Mouse (Mus musculus) frontal cortex, postnatal 36 days (tissue): Measurements from ENCODE around the gene Eif3g.

Experiments
- DNase-seq, 2 experiments: peaks; one replicate each; pipeline ENCODE4 v3.0.0; 2022; ENCODE audit warnings: low spot score in 2 of 2

Gene Eif3g

GRCm38 (mm10) chr9:20898511-20899073 lies at the start of gene Eif3g:
Gene Eif3g, minus strand, starts transcription at chr9:20898623.
- DNase-seq = peak; percentile 84

DNA sequence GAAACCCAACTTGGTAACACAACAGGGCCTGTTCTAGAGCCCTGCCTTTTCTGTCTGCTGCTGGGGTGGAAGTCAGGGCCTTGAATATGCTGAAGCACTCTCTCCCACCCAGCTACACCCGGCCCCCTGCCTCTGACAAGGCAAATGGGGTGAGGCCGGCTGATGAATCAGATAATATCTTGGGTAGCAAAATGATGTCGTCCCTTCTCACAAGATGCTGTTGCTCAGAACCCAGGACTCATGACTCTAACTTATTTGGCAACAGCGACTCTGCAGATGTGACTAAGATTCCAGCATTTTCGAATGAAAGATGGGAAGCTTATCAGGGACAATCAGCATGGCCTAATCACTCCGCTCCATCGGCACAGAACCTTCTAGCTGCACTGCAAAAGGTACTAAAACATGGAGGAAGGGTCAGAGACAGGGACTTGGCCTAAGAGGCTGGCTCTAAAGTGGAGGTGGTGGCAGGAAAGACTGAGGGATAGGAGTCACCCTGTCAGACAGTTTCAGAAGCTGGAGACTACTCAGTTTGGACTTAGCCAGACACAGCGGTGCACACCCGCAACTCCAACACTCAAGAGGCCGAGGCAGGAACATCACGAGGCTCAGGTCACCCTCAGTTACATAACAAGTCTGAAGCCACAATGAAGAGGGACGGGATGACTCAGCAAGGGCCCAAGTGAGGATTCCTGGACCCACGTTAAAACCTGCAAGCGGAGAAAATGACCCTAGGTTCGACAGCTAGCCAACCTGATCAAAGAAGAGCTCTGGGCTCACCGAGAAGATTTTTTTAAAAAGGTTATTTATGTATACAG lies 47.9 kb upstream of the Eif3g start:
- no peak for DNase-seq

DNA sequence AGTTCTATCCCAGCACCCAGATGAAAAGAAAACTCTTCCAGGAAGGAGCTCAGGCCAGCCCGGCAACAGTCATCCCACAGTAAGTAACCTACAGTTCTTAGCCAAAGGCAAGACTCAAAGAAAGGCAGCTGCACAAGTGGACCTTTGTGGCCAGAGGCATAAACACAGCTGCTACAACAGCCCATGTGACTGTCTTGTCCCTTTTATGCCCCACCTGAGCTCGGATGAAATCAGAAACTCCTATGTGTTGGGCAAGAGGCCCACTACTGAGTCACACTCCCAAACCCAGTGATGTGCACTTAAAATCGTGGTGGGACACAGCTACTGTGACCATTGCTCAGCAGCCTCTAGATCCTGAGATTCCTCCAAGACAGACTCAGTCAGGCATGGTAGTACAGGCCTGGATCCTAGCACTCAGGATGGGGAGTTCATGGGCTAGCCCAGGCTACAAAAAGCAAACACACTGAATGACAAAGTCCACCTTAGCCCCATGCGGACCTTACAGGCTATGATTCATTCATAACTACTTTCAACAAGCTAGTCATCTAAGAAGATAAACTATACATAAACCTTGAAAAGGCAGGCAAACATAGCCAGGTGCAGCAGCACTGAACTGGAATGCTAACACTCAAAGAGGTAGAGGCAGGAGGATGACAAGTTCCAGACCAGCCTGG lies 46.4 kb upstream of the Eif3g start:
- DNase-seq = no peak

DNA sequence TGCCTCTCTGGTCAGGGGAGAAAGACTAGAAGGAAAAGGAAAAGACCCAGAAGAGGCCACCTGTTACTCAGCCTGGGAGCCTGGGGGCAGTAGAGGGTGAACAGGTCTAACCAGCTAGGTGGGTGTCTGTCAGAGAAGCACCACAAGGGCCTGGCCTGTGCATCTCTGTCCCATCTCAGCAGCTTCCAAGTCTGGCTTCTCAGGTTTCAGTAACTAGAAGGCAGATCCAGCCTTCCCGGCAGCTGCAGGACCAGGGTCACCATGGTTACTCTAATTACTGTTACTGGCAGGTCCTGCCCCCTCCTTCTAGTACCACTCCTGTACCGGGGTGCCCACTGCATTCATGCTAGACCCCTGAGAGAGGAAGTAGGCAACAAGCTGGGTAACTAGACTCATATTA lies 45.5 kb upstream of the Eif3g start:
- no peak for DNase-seq

DNA sequence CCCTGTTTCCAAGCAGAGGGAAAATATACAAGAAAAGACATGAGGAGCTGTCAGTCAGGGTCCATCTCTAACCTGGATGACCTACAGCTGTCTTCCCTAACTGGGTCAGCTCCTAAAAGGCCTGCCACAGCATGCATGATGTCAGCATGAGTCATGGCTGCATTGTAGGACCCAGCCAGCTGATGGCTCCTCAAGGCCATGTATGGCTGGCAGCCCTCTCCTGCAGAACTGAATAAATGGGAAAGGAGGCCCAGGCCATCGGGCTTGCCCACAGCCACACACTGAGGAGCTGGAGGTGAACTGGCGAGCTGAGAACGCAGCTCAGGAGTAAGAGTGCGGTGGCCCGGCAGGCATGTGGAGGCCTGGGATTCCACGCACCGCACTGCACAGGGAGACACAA lies 45.0 kb upstream of the Eif3g start:
- DNase-seq = no peak

DNA sequence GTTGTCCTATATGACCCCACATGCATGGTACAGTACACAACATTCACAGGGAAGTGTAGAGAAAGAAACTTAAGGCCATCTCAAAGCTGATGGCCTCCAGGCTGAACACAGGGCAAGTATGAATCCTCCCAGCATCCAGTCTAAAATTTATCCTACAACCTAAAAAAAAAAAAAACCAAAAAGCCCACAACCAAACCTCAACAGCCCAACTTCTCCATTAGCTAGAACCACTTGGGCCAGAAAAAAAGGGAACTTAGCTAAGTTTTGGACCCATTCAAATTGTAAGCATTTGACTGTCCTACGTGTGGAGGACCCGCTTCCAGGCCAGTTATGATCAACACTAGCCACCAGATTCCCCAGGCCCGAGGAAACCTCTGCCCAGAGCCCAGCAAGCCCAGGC lies 24.8 kb upstream of the Eif3g start:
- no peak for DNase-seq

GRCm38 (mm10) chr9:20916160-20916559 lies 17.7 kb upstream of the Eif3g start:
- no peak for DNase-seq

DNA sequence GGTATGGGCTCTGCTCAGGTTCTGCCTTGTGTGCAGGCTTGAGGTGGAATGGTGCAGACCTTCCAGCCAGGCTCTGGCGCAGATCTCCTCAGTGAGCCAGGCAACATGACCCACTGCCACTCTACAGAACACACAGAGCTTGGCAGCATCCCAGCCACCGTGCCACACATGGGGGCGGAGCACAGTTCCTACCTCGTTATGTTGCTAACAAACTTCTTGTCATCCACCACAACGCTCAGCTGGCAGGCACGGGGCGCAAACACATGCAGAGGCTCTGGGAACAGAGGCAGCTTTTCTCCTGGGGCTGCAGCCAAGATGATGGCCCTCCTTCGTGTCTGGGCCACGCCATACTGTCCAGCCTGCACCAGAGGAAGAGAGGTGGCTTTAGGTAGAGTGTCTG lies 11.5 kb upstream of the Eif3g start:
- peak; percentile 39 to 41 for DNase-seq

GRCm38 (mm10) chr9:20902174-20902491 lies 3.7 kb upstream of the Eif3g start:
- DNase-seq = no peak

DNA sequence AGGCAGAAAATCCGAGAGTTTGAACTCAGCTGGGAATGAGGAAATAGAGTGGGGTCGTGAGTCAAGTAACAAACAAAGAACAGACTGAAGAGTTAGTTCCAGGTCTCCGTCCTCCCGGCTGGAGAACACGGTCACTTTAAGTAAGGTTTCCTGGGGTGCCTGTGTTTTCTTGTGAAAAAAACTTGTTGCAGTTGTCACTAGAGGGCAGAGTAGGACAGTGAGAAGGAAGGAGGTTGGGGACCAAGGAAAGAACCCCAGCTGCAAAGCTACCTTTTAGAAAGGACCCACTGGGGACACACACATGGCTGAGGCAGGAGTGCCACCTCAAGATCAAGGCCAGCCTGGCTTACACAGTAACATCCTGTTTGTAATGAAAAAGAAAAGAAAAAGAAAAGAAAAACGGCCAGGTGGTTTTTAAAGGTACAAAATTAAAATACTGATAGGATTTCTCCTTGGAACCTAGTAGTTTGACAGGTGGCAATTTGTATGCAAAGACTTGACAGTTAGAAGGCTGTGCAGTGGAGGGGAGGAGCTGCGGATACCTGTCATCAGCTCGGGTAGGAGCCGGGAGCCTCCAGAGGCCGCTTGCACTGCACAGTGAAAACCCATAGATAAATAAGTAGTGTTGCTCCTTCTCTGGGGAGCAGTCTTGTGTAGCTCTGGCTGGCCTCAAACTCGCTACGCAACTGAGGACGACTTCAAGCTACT lies 3.2 kb upstream of the Eif3g start:
- DNase-seq = no peak

DNA sequence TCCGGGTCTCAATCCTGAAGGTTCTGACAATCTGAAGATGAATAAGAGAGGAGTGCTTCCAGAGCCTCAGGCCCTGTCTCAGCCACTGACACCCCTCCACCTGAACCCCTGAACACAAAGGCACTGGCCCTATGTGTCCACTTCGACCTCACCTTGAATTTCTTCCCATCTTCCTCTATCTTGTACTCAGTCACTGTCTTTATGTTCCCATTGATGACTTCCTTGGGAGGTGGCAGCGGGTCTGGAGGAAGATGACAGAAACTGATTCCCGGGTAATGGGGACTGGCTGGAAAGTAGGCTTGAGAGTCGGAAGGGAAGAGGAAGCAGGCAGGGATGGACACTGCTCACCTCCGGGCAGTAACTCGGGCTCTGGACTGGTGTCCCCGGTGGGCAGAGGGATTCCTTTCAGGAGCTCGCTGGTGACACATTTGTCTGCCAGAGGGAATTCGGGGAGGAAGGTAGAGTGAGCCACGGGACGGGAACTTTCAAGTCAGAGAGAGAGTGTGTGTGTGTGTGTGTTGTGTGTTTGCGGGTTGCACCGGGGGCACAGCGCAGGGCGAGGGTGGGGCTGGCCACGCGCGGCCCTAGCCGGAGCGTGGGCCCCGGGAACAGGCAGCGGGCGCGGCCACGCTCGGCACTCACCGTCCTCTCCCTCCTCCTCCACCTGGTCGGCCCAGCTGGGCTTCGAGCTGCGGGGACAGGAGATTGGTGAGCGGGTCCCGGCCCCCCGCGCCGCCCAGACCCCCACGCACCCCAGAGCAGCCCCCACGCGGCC lies 500 bp downstream of the Eif3g start:
- no peak for DNase-seq

DNA sequence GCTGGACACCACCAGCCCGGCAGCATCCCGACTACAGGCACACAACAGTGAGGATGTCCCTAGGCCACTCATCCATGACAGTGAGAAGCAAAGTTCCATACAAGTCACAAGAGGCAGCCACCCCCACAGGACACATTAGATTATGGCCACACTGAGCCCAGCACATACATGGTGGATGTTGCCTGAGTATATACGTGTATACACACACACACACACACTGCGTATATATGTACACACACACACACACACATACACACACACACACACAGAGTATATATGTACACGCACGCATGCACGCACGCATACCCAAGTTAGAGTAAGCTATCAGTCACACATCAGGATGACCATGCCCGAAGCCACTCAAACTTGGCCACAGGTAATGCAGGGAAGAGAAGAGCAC lies 3.0 kb downstream of the Eif3g start:
- DNase-seq = no peak

DNA sequence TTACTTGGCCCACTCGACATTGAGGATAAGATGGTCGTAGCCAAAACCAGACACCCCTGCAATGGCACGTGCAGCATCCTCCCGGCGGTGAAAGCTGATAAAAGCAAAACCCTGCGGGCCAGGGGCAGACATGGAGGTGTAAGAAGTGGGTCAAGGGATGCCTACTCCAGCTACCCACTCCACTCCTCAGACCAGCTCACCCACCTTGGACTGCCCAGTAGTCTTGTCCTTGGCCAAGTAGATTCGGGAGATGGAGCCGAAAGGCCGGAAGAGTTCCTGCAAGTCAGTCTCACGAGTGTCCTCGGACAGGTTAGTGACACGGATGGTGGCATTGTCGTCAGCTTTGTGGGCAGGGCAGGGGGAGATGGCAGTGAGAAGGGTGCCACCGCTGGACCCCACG lies 3.8 kb downstream of the Eif3g start:
- no peak for DNase-seq

DNA sequence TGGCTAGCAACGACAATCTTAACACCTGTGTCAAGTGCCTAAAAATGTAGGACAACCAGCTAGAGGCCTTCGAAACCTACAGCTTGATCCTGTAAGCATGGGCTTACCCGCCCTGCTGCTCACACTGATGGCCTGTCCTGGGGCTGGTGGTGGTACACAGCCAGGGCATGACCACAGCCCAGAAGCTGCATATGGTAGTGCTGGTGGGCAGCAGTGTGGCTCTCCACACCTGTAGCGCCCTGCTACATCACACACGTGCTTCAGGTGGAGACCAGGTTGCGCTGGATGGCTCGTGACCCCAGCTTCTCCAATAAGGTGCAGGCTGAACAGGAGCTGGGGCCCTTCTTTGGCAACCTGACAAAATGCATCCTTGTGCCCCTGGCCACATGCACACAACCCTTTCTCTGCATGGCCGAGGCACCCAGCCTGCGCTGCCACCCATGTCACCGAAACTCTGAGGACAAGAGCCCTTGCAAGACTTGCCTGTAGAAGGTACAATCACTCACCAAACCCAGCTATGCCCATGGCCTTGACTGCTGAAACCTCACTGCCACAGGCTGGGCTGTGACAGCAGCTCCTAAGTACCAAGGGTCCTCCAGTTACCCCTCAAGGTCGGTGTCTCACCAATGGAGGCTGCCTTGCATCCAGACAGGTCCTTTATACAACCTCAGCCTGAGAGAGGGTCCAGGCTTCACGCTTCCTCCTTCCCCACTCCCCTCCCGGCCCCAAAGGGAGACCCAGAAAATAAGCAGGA lies 4.7 kb downstream of the Eif3g start:
- no peak for DNase-seq

DNA sequence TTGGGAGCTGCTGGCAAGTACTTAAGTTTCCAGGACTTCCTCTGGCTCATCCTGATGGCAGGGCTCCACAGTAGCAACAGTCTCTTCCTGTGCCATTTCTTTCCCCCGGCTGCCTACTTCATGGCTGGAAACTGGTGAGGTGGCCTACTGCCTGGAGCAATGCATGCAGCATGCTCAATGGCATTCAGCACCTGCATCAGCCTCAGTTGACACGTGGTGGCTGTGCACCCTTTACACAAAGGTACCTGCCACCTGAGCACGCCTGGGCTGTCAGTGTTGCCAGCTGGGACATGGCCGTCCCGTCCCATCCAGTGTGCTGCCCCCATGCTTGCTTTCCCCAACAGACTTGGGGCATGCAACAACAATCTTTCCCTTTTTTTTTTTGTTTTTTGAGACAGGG lies 5.4 kb downstream of the Eif3g start:
- no peak for DNase-seq

DNA sequence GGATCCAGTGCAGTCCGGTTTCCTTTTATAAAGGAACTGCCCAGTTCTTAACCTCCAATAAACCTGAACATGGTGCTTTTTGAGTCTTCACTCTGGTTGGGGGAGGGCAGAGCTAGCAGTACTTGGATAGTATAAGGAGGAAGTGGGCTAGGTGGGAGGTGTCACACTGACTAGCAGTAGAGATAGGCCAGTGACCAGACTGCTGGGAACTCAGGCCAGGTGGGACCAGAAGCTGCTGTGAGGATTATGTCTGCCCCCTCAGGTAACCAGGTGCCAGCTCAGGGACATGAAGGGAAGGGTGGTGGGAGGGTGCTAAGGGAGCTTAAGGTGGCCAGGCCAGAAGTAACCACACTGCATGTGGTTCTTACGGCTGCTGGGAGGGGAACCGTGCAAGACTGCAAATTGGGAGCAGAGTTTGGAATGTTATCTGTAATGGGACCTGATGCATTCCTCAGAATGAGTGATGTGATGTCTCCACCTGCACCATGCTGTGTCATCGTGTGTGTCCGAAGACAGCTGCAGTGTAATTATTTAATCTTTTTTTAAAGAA lies 6.2 kb downstream of the Eif3g start:
- no peak for DNase-seq

DNA sequence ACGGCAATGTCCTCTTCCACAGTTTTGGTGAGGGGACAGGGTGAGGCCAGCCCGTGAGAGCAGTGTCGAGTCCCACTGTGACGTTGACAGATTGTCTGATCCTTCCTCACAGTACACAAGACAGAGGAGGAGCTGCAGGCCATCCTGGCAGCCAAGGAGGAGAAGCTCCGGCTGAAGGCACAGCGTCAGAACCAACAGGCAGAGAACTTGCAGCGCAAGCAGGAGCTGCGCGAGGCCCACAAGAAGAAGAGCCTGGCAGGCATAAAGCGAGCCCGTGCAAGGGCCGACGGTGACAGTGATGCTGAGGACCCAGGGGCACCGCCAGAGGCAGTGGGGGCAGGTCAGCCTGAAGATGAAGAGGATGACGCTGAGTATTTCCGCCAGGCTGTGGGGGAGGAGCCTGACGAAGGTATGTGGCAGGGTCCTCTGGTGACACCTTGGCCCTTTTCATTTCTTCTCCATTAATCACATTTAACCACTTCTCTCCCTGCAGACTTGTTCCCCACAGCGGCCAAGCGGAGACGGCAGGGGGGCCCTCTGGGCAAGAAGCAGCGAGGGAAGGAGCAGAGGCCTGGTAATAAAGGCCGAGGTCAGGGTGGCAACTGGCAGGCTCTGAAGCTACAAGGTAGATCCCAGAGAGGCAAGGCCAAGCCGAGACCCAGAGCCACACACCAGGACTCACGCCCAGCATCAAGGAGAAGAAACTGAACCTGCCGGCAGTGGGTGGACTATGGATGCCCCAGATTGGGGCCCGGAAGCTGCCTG lies 6.9 kb downstream of the Eif3g start:
- no peak for DNase-seq

GRCm38 (mm10) chr9:20890411-20890810 lies 8.0 kb downstream of the Eif3g start:
- DNase-seq = no peak

- no peak for DNase-seq
Observed at GRCm38 (mm10) chr9:20889185-20890141, 9.0 kb downstream of the Eif3g start.
